Mouse (Mus musculus) C2C12 (cell line): ENCODE results near the gene Tcf7l1. TPM values are rescaled to one million over a fixed set of nuclear protein-coding genes. Genes with fewer than 3 reads are reported as not detected.

Experiments used
- H3K27me3 ChIP-seq: one replicate; pipeline ENCODE4 v1.6.1; 2011; ENCODE audit not compliant: control insufficient read depth, insufficient read depth, insufficient read length
- H3K36me3 ChIP-seq: one replicate; pipeline ENCODE4 v1.6.1; 2011; ENCODE audit not compliant: control insufficient read depth, insufficient read depth
- H3K4me3 ChIP-seq: one replicate; pipeline ENCODE4 v1.5.1; 2011; ENCODE audit warnings: mild to moderate bottlenecking, control low read depth; ENCODE audit not compliant: poor library complexity, insufficient read depth, severe bottlenecking
- H3K79me2 ChIP-seq: one replicate; pipeline ENCODE4 v1.6.1; 2011; ENCODE audit not compliant: control insufficient read depth, insufficient read depth
- H3K79me3 ChIP-seq: one replicate; pipeline ENCODE4 v1.6.1; 2011; ENCODE audit warnings: low read depth, control low read depth
- H3ac ChIP-seq: one replicate; pipeline ENCODE3; 2011; ENCODE audit warnings: low read depth; ENCODE audit not compliant: control insufficient read depth, insufficient read length
- CEBPB ChIP-seq: IDR thresholded peaks from one replicate; pipeline ENCODE4 v1.6.1; 2011; ENCODE audit warnings: low read depth, mild to moderate bottlenecking, control low read depth, moderate library complexity
- CTCF ChIP-seq: IDR thresholded peaks from one replicate; pipeline ENCODE4 v1.5.1; 2011; ENCODE audit not compliant: control insufficient read depth, insufficient read depth, insufficient read length
- FOSL1 ChIP-seq: IDR thresholded peaks from one replicate; pipeline ENCODE4 v1.8.0; 2011; ENCODE audit warnings: mild to moderate bottlenecking, low read length; ENCODE audit not compliant: poor library complexity, insufficient read depth, severe bottlenecking
- MAX ChIP-seq: IDR thresholded peaks from one replicate; pipeline ENCODE4 v1.6.1; 2011; ENCODE audit warnings: mild to moderate bottlenecking, control low read depth
- MYOD1 ChIP-seq: IDR thresholded peaks from one replicate; pipeline ENCODE4 v1.6.1; 2011; ENCODE audit warnings: low read depth; ENCODE audit not compliant: control insufficient read depth, insufficient read length
- MYOG ChIP-seq: IDR thresholded peaks from one replicate; pipeline ENCODE4 v1.6.1; 2011; ENCODE audit not compliant: control insufficient read depth, insufficient read length; ENCODE audit errors: extremely low read depth
- USF1 ChIP-seq: IDR thresholded peaks from one replicate; pipeline ENCODE4 v1.6.1; 2011; ENCODE audit warnings: low read depth, mild to moderate bottlenecking, control low read depth, moderate library complexity
- polyA plus RNA-seq: library from polyadenylated mRNA; unstranded; fragments of >200 nt; fragmentation: generic; extraction: Trizol; gene quantifications from one replicate; pipeline ENCODE4 v1.2.1, GENCODE M21; 2012; ENCODE audit warnings: missing spikeins

Gene Tcf7l1
- polyA plus RNA-seq, 1 experiment, result 18.3 TPM

- no peak overlapping the region for H3K4me3 ChIP-seq
- H3K36me3 ChIP-seq, result no peaks in the 10 kb centered on the region
- no peak overlapping the region for H3ac ChIP-seq
- H3K79me2 ChIP-seq, result no peaks in the 10 kb centered on the region
- H3K27me3 ChIP-seq, result no peaks in the 10 kb centered on the region
- no peaks in the 10 kb centered on the region for H3K79me3 ChIP-seq
- TF ChIP-seq USF1 (no peak), MYOD1 (no peak), CEBPB (no peak), MYOG (no peak), MAX (no peak), CTCF (no peak), FOSL1 (no peak)
These were observed 143.7 kb downstream of the Tcf7l1 start for GRCm38 (mm10) chr6:72645364-72645763.

- H3K4me3 ChIP-seq, result no peak overlapping the region
- no peaks in the 10 kb centered on the region for H3K79me2 ChIP-seq
- no peaks in the 10 kb centered on the region for H3K27me3 ChIP-seq
- H3K79me3 ChIP-seq, result no peaks in the 10 kb centered on the region
- no peak overlapping the region for H3ac ChIP-seq
- TF ChIP-seq CEBPB (no peak), USF1 (peak; percentile 44)
- H3K36me3 ChIP-seq, result no peaks in the 10 kb centered on the region
These were observed 144.5 kb downstream of the Tcf7l1 start for GRCm38 (mm10) chr6:72644576-72644975.

DNA sequence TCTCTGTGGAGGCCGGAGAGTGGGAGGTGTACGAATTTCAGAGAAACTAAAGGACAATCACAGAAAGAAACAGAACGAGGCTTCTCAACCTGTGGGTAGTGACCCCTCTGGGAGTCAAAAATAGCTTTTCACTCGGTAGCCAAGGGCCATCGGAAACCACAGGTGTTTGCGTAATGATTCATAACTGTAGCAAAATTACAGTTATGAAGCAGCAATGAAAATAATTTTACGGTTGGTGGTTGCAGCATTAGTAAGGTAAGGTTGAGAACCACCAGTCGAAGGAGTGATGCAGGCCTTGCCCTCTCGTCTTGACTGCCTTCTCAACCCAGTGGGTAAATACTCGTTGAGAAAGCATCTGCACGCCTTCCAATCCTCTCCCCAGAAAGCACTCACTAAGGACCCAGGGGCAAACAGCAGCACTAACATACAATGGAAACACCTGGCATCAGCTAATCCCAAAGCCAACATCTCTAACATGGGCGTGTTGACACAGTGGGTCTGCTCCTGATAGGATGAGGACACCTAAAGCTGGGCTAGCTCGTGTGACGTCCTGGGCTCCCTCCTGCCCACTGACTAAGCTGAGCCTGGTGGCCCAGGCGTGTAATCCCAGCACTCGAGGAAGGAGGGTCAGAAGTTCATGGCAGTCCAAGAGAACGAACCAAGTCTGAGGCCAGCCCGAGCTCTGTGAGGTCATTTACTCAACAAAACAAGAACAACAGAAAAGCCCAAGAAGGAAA is 147.7 kb downstream of the Tcf7l1 start:
- no peaks in the 10 kb centered on the region for H3K79me3 ChIP-seq
- TF ChIP-seq MYOG, result no peak
- no peak for TF ChIP-seq FOSL1
- TF ChIP-seq MYOD1, result no peak
- TF ChIP-seq CTCF, result no peak
- no peak for TF ChIP-seq MAX
- TF ChIP-seq CEBPB, result peak; percentile 24
- TF ChIP-seq USF1, result no peak

DNA sequence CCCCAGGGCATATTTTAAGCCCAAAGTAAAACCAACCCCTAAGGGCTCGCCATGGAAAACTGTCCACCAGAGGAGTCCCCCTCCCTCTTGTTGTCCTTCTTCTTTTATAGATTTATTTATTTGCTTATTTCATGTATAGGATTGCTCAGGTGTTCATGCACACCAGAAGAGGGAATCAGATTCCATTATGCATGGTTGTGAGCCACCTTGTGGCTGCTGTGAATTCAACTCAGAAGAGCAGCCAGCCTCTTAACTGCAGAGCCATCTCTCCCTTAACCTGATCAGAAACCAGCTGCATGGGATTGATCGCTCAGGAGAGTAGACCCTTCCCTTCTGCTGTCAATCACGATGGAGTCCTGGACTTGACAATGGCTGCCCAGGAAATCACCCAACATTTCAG is 152.1 kb downstream of the Tcf7l1 start:
- Histone ChIP-seq H3K36me3 (no peaks in the 10 kb centered on the region), H3K27me3 (no peaks in the 10 kb centered on the region), H3K79me3 (no peaks in the 10 kb centered on the region), H3K4me3 (no peak overlapping the region), H3K79me2 (no peaks in the 10 kb centered on the region), H3ac (no peak overlapping the region)
- TF ChIP-seq USF1, result no peak
- TF ChIP-seq CEBPB, result no peak
- no peak for TF ChIP-seq MYOD1
- TF ChIP-seq CTCF, result no peak
- no peak for TF ChIP-seq MAX
- no peak for TF ChIP-seq MYOG

More for the DNA sequence above, 147.7 kb downstream of the Tcf7l1 start:
- no peak overlapping the region for H3K4me3 ChIP-seq
- H3K27me3 ChIP-seq, result no peaks in the 10 kb centered on the region
- no peaks in the 10 kb centered on the region for H3K79me2 ChIP-seq
- H3K36me3 ChIP-seq, result no peaks in the 10 kb centered on the region
- H3ac ChIP-seq, result no peak overlapping the region

DNA sequence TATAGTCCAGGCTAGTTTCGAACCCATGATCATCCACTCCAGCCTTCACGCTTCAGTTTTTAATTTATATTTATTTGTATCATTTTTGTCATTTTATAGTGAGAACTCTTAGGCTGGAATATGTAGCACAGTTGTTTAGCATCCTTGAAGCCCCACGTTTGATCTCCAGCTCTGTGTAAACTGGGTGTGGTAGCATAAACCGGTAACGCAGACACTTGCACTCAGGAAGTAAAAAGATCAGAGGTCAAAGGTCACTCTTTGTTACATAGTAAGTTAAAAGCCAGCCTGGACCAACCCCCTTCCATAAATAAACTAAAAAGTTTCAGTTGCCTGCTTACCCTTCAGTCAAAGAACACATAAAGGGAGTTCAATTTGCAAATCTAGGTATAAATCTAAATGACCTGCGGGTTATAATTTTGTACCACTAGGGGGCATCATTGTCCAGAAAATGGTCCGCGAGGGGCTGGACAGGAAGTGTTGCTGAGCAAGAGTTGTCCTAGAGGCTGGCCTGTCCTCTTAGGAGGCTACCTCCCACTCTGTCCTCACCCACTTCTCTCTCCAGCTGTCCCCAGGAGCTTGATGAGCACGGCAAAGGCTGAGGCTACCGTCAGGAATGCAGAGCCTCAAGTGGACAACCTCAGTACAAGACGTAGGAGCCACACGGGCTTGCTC is 153.2 kb downstream of the Tcf7l1 start:
- no peak overlapping the region for H3ac ChIP-seq
- TF ChIP-seq MYOD1, result no peak
- TF ChIP-seq CTCF, result no peak
- no peak for TF ChIP-seq USF1
- no peak for TF ChIP-seq CEBPB
- no peak for TF ChIP-seq MAX
- no peak for TF ChIP-seq FOSL1
- TF ChIP-seq MYOG, result no peak
- no peak overlapping the region for H3K4me3 ChIP-seq
- no peaks in the 10 kb centered on the region for H3K27me3 ChIP-seq
- H3K79me3 ChIP-seq, result no peaks in the 10 kb centered on the region
- H3K36me3 ChIP-seq, result no peaks in the 10 kb centered on the region
- no peaks in the 10 kb centered on the region for H3K79me2 ChIP-seq

DNA sequence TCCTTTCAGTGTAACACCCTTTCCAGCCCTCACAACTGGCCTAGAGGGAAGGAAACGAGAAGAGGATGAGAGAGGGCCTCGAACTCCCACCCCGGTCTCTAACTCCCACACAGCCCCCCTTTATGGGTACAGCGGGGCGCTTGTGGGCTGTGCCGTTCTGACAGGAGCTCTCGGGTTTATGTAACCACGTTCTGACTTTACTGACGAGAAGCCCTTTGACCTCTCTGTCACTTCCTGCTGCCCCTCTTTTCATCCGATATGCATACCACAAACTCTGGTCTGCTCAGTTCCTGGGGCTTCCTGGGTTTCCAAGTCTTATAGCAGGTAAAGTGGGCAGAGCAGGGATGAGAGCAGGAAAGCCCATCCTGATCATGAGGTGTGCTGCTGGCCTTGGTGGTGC is 154.7 kb downstream of the Tcf7l1 start:
- TF ChIP-seq CTCF, result no peak
- no peak for TF ChIP-seq MYOD1
- no peak for TF ChIP-seq MAX
- no peak for TF ChIP-seq CEBPB
- no peak for TF ChIP-seq FOSL1
- no peak for TF ChIP-seq MYOG
- TF ChIP-seq USF1, result no peak
- H3K4me3 ChIP-seq, result no peak overlapping the region
- H3K79me2 ChIP-seq, result no peaks in the 10 kb centered on the region
- H3ac ChIP-seq, result no peak overlapping the region
- no peaks in the 10 kb centered on the region for H3K27me3 ChIP-seq
- no peaks in the 10 kb centered on the region for H3K36me3 ChIP-seq
- no peaks in the 10 kb centered on the region for H3K79me3 ChIP-seq
